Mouse (Mus musculus) thymus, postnatal 10 days (tissue): ENCODE measurements around the gene Ppp1r35.

Experiments
- DNase-seq, 2 experiments: peaks; one replicate each; pipeline ENCODE4 v3.0.0; 2021; ENCODE audit warnings: low spot score in 2 of 2

Ppp1r35 gene

DNA sequence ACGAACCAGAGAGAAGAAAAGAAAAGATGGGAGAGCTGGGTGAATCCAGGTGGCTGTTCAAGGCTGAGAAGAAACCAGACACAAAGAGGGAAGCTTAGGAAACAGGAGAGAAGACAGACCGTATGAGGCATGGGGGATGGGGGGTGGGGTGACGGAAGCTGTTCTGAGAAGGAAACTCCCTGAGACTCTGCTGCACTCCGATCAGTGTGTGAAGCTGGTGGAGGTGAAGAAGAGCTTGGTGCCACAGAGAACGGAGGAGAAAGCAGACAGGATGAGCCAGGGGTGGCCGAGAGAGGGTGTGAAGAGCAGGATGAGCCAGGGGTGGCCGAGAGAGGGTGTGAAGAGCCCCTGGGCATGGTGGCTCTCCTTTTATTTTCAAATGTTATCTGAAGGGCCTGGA lies 47.8 kb downstream of the Ppp1r35 start:
- DNase-seq = no peak

- DNase-seq = peak in 1 of 2 experiments; percentile 2
Observed at GRCm38 (mm10) chr5:137828694-137829093, 50.0 kb downstream of the Ppp1r35 start.
